Mouse (Mus musculus): ENCODE data around the gene Vmn2r36. TPM values are rescaled to one million over a fixed set of nuclear protein-coding genes. Genes with fewer than 3 reads are reported as not detected.
"Not testable (repeated sequence)": the region's sequence is repeated elsewhere in the genome, so short reads cannot be mapped to it uniquely, and the experiment has no call there.

The Vmn2r36 gene
- not detected in 2 replicates for polyA plus RNA-seq (2015; fragmentation: Nextera tagmentation; extraction: Ambion mirVana)

DNA sequence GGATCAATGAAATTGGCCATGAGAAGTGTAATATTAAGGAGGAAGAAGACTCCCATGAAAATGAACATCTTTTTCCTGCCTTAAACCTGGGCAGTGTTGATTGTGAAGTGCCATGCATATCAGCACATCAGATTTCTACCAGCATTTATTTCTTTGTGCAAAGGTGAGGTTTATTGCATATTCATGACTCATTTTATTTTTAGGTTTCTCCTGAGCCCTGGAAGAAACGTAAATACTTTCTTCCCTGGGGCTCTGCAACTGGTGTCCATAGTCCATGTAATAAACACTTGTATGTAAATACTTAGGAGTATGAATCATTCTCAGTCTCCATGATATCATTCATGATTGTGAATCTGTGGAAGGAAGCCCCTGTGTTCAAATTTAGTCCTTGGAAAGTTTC, at the start of gene Vmn2r36:
Vmn2r36 (minus strand) TSS at position 101 of the 400 bp plus-strand sequence.
- H3K9me3 ChIP-seq; H3K9ac ChIP-seq; H3K4me1 ChIP-seq; H3K27ac ChIP-seq; H3K36me3 ChIP-seq; H3K4me2 ChIP-seq; H3K27me3 ChIP-seq; ATAC-seq (ENCODE audit: insufficient number of reproducible peaks, insufficient read depth, low FRiP score, low TSS enrichment, low read depth); H3K4me3 ChIP-seq: not testable (repeated sequence)
- no CpG with 5 or more reads among the region's 1 CpGs for WGBS

Other genes starting within 250 kb of the Vmn2r36 start
- not detected in 2 replicates for gene Vmn2r34, start 213.0 kb downstream of the Vmn2r36 start, polyA plus RNA-seq (2015; fragmentation: Nextera tagmentation; extraction: Ambion mirVana)
- gene Vmn2r35, start 82.6 kb downstream of the Vmn2r36 start, polyA plus RNA-seq (2015; fragmentation: Nextera tagmentation; extraction: Ambion mirVana) = not detected in 2 replicates

Data from embryonic facial prominence, embryonic 13.5 days (tissue).